Mouse (Mus musculus): ENCODE measurements at regions not wholly inside any gene's neighbourhood (a gene's known extent, or its start where the extent isn't known, plus 50 kb on each side); places are given as distances from the start of the nearest gene placed in this dataset.
A peak's percentile ranks its signal among the peaks of the same experiment; 100 is the strongest.

GRCm38 (mm10) chr4:28523343-28523742 lies 289.6 kb upstream of the Epha7 start:
- peak; percentile 64 for DNase-seq

- no peak for DNase-seq
Measured at GRCm38 (mm10) chr4:28542218-28542617, 270.7 kb upstream of the Epha7 start.

- DNase-seq: no peak
Measured at GRCm38 (mm10) chr4:28542696-28543328, 270.1 kb upstream of the Epha7 start.

- no peak for DNase-seq
Measured at GRCm38 (mm10) chr4:28548231-28548836, 264.6 kb upstream of the Epha7 start.

- no peak for DNase-seq
Measured at GRCm38 (mm10) chr4:28571092-28571770, 241.7 kb upstream of the Epha7 start.

GRCm38 (mm10) chr4:28588745-28589530 lies 224.0 kb upstream of the Epha7 start:
- DNase-seq: no peak

All from retina, postnatal 1 day (tissue).